Mouse (Mus musculus) lung, postnatal 14 days (tissue): Measurements from ENCODE around the gene Tnni3k.

Source experiments
- DNase-seq: peaks from one replicate; pipeline ENCODE4 v3.0.0; 2021

Gene Tnni3k

DNA sequence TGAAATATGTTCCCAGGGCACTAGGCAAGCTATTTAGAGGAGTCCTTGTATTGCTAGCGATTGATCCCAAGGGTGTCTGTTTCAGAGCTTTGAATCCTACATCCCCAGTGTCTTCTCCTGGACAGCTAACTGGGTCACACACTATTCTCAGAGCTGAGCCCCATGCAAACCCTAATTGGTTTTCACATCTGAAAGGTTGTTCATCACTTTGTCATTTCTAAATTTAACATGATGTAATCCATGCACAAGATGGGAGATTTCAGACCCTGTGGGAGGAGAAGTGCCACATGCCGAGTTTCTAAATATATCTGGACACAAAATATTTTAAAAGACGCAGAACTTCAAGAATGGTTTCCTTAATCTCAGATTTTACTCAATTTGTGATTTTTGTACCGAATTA, 230.5 kb downstream of the Tnni3k start:
- no peak for DNase-seq

DNA sequence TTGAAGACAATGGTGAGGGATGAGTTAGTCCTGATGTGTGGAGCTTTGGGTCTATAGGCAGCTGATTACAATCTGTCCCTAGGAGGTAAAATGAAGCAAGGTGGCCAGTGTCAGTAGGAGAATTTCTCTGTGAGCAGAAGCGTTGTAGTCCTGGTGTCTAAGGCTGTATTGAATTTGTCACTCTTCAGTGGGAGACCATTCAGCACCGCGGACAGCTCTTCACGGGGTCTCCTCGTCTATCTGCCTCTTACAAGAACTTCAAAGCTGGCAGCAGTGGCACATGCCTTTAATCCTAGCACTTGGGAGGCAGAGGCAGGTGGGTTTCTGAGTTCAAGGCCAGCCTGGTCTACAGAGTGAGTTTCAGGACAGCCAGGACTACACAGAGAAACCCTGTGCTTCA, 235.5 kb downstream of the Tnni3k start:
- peak; percentile 34 for DNase-seq

DNA sequence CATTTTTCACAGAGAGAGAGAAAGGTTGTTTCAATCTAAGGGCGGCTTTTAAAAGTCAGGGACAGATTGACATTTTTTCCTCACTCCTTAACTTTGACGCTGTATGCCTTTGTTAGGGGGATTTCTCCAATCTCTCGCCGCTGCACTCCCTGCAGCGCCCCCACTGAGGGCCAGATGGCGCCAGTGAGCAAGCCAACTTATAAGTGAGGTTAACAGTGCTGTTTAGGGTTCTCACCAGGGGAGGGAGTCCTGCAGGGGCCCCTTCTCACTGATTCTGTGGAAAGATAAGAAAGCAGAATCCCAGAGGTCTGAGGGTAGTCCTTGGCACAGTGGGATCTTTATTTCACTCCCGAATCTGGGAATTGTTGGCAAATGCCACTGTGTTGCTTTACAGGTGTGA, 237.5 kb downstream of the Tnni3k start:
- peak; percentile 51 for DNase-seq

DNA sequence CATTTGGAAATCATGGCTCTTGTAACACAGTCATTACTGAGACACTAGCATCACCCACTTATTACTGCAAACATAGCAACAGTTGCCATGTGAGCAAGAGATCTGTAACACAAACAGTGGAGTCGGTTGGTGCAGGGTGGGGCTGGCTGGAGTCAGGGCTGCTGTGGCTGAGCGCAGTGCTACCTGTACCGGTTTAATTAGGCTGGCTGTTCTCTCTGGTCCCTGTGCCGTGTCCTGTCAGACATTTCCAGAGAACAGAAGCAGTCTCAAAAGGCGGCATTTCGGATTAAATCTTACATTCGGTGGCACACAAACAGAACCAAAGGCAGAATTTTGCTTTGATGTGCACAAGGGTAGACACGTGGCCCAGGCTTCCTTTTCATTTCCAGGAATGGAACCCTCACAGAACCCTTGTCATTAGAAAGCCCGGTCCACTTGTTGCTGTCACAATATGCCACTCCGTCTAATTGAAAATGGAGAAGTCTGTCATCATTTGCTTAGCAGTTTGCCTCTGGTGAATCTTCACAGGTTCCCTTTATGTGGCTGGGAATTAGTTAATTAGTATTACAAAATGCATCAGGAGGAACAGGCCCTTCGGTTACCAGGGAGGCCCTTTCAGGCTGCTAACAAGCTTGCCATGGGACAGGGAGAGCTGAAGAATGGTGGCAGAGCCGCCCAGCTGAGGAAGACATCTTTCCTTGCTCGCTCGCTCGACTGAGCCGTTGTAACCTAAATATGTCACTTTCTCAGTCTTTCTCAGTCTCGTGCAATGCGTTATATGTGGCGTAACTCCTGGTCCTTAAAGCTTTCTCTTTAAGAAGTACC, 238.2 kb downstream of the Tnni3k start:
- peak; percentile 8 for DNase-seq

DNA sequence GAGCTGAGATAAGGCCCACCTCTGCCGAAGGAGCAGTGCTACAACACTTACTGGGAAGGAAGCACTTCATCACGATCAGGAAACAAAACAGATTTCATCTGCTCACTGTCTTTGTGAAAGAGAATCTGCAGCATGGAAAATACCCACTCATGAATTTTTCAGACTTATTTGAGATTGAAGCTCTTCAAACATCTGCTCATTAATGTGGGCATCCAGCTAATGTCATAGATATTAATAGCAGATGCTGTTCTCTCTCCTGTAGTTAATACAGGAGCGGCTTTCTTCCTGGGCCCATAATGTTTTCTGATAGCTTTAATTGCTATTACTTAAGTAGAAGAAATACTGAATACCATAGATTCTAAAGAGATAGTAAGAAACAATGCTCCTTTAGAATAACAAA, 239.0 kb downstream of the Tnni3k start:
- DNase-seq: no peak

DNA sequence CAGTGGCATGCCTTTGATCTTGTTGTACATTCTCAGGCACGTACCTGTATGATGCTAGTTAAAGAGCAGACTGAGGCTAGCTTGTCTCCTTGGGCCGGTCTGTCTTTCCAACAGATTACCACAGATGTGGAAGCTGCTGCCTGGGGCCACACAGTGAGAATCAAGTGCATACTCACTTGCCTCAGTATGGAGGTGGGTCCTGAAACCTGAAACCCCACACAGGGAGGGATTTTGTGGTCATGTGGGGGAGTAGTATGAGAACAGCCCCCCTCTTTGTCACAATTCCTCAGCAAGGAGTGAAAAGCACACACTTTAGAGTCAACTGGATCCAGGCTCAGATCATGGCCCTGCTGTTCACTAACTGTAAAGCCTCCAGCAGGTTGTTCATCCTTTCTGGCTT, 239.6 kb downstream of the Tnni3k start:
- no peak for DNase-seq

DNA sequence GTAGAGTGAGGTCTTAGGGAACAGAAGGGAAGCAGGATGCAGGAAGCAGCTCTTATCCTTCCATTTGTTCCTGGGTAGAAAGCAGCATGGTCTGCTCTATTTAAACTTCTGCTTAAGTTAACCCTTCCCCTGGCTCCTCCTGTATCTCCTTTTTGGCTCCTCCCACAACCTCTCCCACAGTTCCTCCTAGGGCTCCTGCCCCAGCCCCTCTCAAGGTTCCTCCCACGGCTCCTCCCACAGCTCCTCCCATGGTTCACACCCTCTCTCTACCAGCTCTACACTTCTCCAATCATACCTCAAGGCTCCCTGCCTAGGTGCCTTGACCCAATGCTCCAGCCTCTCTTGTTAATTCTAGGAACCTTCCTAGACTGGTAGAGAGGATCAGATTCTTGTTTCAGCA, 242.3 kb downstream of the Tnni3k start:
- no peak for DNase-seq

DNA sequence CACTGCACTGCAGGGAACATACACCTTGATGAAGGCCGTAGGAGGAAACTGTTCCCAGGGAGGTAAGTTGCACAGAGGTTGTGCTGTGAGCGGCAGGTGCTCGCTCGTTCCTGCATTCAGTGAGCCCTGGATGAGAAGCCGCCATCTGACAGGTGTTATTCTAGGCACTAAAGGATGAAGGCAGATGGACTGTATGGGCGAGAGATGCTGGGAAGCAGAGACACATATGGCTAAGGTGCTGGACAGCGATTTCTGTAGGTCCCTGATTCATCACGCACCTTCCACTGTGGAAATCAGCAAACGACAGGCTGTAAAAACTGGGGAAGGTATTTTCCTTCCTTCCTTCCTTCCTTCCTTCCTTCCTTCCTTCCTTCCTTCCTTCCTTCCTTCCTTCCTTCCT, 243.4 kb downstream of the Tnni3k start:
- no peak for DNase-seq

DNA sequence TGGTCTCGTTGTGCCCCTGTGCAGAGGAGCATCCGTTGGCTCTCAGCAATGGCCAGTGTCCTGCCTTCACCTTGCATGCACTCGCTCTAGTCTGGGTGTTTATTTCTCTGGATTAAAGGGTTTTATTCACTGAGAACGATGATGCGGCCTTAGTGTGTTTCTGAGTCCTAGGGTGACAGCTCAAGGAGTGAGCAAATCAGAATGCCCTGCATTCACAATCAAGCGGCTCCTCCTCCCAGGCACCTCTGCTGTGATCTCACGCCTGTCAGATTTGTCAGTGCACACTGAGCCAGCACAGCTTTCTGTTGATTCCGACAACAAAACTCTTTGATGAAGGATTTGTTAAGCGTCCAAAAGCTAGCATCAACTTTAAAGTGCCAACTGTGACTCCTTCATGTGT, 243.9 kb downstream of the Tnni3k start:
- no peak for DNase-seq

DNA sequence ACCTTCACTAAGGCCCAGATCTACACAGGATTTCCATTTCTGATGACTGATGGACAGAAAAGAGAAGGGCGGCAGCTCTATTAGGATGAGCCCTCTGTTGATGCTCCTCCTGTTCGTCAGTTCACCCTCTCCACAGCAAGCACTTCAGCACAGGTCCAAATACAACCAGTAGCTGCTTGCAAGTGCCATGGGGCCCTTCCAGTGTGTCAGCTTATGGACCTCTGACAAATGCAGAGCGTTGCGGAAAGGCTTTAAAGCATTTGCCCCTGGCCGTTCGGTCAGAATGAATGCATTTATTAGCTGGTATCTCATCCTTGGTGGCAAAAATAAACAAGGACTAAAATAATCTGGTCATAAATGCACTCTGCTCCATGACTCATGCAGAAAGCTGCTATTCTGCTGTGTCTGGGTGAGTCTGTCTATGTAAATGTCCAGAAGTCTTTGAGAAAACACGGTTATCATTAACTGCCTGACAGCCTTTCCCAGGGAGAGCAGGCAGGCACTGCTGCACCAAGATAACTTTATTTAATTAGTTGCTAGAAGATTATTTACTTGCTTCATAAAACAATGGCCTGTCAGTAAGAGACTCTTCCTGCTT, 244.8 kb downstream of the Tnni3k start:
- no peak for DNase-seq

DNA sequence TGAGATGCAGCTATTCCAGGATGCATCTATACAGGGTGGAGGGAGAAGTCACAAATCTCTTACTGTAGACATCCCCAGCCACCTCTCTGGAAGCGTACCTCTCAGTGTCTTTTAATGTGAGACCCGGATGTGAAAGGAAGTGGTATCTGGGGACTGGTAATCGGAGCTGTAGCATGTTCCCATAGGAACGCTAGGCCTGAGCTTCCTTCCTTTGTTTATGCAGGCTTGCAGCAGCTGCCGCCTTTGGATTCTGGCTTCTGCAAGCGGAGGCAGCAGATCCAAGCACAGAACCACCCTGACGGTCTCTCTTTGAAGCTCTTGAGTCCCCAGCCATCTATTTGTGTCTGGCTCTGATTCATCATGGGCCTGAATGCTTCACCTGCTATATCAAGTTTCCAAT, 248.6 kb downstream of the Tnni3k start:
- DNase-seq: peak; percentile 16

DNA sequence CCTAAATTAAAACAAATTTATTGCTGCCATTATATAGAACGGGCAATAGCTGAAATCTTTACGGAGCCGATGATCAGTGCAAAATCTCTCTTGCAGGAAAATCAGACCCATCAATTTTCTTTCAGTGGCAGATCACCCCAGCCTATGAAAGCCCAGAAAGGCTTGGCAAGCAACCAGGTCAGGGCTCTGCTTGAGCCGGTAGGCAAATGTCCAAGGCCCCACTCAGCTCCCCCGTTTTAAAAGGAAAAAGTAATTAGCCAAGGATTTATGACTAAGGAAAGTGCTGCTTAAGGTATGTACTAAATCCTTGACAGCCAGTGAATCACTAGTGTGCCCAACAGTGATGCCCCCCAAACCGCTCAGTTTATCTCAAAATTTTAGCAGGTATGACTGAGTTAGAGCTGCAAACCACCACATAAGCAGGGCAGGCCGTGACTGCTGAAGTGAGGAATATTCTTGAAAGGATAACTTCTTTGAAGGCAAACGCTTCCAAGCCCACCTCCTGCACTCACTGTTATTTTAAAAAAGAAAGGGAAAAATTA, 254.2 kb downstream of the Tnni3k start:
- DNase-seq: peak; percentile 8

DNA sequence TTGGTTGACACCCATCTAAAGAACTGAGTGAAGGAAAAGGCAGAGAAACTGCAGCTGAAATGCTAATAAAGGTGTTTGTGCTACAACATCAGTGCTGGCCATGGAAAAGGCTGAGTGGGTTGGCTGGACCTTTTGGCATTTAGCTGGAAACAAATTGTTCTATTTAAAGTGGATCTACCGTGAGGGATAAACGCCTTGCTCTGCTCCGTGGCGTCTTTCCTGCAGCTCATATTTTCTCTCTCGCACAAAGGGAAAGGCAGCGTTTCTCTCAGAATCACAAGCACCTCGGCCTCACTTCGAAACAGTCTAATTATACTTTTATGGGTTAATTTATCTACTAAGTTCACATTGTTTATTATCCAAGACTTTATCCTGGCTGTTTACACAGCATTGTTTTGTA, 254.8 kb downstream of the Tnni3k start:
- no peak for DNase-seq

DNA sequence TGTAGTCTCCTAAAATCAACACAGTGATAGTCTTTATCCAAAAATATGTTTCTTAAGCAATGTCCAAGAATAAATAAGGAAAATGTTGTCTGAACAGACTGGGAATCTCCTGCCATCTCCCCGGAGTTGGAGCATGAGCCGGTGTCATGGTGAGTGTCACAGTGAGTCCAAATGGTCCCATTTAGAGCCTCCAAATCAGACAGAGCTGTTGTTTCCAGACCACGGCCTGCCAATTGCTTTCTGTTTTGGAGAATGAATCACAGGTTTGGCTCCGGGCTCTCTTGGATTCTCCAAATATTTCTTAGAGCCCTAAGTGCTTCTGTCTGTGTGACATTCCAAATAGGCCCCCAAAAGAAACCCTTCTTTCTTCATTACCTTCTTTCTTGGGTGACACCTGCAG, 256.4 kb downstream of the Tnni3k start:
- DNase-seq: no peak

DNA sequence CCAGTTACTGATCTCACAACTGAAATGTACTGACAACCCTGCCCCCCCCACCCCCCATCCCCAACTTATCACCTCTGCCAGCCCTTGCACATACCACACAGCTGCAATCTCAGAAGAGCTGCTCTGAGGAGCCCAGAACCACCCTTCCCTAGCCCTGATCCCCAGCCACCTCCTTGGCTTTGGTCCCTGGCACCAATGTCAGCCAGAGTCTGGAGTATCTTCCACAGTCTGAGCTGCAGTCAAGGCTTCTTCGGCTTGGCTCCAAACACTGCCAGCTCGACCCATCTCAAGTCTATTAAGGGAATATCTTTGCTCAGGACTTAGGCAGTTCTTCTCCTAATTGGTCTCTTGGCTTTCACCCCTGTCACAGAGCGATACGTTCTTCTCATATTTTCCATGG, 261.6 kb downstream of the Tnni3k start:
- no peak for DNase-seq

DNA sequence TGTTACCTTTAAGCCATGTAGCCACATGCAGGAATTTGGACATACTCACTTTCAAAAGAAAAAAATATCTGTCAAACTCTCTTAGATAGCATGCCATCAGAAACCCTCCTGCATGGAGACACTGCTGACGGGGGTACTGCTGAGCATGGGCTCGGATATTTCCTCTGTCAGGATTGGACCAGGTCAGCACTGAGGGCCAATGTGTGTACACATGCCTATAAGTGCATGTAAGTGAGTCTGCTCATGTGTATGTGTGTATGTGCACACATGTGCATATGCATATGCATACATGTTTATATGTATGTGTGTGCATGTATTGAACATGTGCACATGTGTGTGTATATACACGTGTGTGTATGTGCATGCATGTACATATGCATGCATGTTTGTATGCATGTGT, 267.6 kb downstream of the Tnni3k start:
- DNase-seq: no peak

DNA sequence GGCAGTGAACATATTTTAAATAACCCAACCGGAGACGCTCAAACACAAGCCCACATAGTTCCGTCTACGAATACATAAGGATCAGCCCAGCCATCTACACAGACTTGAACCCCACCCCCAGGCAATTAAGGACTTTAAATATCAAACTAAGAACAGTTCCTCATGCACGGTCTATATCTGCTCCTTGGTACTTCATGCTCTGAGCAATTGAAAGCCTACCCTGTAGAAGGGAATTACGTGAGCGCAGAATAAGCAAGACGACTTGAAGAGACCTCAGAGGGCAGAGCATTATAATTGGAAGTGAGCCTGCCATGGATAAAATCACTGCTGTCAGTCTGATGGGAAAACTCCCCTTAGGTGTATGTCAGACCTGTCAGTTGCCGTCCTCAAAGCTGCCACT, 268.9 kb downstream of the Tnni3k start:
- no peak for DNase-seq

DNA sequence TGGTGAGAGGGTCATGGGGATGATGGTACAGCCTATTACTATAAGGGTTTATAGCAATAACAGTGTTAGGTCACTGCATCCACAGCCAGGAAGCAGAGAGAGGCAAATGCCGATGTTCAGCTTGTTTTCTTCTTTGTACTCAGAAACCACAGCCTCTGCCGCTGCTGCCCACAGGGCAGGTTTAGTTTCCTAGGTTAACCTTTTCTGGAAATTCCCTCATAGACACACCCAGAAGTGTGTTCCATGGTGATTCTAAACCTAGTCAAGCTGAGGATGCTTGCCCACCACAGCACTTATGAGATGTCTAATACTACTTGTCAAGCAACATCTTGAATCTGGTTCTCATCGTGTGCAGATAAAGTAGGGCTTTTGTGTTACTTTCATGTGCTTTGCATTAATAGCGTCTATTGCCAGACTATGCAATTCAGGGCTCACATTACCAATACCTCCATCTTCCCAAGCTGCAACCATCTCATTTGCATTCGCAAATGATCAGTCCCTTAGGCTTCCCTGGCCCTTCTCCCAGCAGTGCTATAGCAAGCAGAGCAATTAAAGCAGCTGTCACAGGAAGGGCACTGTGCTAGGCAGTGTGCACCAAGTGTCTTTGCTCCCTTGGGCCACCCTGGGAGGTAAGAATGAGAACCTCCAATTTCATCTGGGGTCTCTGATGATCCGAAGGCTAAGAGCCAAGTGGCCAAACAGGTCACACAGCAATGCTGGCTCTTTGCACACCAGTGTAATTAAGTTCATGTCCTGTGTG, 276.2 kb downstream of the Tnni3k start:
- no peak for DNase-seq

DNA sequence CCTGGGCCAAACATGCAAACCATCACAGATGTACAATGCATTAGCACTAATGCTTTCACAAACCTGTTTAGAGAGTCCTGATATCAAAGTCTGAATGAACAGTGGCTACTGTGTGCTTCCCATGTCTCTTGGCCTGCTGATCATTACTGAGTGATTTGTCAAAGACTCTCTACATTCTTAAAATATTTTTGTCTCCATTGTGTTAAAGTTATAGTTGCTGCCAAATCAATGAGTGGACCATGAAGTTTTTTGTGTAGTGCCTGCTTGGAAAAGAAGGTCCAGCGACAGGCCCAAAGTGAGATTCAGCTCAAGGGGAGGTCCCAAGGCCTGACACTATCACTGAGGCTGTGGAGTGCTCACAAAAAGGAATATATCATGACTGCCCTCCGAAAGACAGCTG, 283.6 kb downstream of the Tnni3k start:
- DNase-seq: no peak

DNA sequence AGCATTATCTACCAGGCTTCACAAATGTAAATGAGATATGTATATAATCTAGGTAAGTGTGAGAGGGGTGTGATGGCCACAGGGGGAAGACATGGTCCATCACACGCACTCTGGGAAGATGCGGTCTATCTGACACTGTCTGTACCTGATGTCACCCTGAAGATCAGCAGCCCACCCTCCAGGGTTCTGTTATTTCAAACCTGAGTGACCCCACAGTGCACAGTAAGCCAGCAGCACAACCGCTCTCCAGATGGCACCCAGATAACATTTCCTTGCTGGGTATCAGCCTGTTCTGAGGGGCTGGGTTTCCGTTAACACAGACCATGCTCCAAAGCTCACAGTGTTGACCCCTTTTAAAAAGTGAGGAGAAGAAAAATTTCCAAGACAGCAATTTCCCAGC, 288.9 kb downstream of the Tnni3k start:
- no peak for DNase-seq

DNA sequence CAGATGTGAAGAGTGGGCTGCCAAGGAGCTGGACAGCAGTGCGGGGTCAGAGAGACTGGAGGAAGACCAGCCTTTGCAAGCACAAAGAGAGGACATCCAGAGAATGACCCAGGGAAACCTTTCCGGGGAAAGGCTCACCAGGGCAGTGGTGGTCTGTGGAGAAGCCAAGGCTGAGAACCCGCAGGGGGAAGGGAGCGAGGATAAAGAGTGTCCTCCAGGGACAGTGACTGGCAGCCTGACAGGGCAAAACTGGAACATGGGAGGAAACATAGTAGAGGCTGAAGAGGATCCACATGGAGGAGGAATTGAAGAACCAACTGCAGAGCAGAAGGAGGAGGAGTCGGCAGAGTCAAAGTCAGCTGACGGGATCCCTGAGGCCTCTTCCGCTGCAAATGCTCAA, 291.1 kb downstream of the Tnni3k start:
- DNase-seq: no peak

DNA sequence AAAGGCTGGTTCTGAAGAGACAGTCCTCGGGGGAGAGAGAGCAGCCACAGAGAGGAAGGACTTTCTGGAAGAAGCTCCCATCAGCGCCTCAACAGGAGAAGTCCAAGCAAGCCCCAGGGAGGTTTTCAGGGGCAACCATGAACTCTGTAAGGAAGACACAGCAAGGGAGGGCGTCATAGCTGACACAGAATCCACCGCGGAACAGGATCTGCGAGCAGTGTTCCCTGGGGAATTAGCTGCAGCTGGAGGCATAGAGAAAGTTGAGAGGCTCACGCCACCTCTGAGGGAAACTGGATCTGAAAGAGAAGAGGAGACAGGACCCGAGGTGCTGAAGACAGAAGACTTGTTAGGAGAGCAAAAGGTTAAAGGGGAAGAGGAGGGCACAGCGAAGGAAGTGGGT, 291.8 kb downstream of the Tnni3k start:
- DNase-seq: no peak

DNA sequence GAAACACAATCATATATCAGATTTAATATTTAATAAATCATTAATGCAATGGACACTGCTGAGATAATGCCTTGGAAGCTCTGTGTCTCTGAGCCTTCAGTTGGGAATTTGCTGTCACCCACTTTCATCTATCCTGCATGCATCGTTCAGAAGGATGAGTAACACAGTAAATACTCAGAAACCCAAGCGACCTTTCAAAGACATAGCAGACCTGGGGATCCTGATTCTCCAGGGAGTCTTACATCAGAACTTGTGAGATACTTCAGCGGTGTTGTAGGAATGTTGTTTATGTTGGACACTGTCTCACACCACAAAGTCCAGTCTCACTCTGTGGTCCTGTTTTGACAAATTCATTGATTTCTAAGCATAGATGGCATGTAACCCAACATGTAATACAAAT, 294.1 kb downstream of the Tnni3k start:
- DNase-seq: no peak

DNA sequence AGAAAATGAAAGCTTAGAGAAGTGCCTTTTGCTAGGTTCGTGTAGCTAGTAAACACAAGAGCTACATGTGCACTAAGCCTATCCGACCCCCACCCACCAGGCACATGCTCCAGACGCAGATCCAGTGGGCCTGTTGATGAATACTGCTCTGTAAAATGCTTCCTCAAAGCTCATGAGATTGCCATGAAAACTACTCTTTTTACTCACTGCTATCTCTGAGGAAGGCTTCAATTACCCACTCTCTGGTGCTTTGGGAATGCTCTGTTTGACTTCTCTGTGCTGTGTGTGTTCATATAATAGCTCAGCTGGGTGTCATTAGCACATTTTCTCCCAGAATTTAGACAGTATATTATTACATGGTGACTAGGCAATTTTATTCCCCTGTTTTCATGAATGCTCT, 297.1 kb downstream of the Tnni3k start:
- DNase-seq: no peak
